Mouse (Mus musculus) forebrain, embryonic 14.5 days (tissue): ENCODE data around the gene Osbp2. TPM values are rescaled to one million over a fixed set of nuclear protein-coding genes. Genes with fewer than 3 reads are reported as not detected.

ENCODE experiments used
- ATAC-seq: fragments of 200-750 bp; cut with Nextera tagmentation; 2 replicates; pipeline ENCODE4 v1.8.0; 2017; ENCODE audit warnings: mild to moderate bottlenecking, moderate library complexity
- DNase-seq: peaks from one replicate; pipeline ENCODE4 v3.0.0-alpha.2; 2015; ENCODE audit warnings: low spot score
- H3K27ac ChIP-seq: fragments of 300-500 bp; sonication (generic); 2 replicates; pipeline ENCODE4 v1.5.1; 2014; ENCODE audit warnings: low read depth, mild to moderate bottlenecking, control low read depth, low read length, moderate library complexity
- H3K27me3 ChIP-seq: fragments of 300-500 bp; sonication (generic); replicated peaks from 2 replicates; pipeline ENCODE4 v1.6.1; 2014; ENCODE audit warnings: low read length, control low read depth, mixed read lengths; ENCODE audit not compliant: control insufficient read depth, insufficient read depth
- H3K36me3 ChIP-seq: fragments of 300-500 bp; sonication (generic); 2 replicates; pipeline ENCODE4 v1.6.1; 2014; ENCODE audit warnings: low read length, control low read depth; ENCODE audit not compliant: control insufficient read depth, insufficient read depth
- H3K4me1 ChIP-seq: fragments of 300-500 bp; sonication (generic); 2 replicates; pipeline ENCODE4 v1.6.1; 2014; ENCODE audit warnings: antibody characterized with exemption, low read length, control low read depth; ENCODE audit not compliant: control insufficient read depth, insufficient read depth
- H3K4me2 ChIP-seq: fragments of 300-500 bp; sonication (generic); 2 replicates; pipeline ENCODE4 v1.6.1; 2014; ENCODE audit warnings: mild to moderate bottlenecking, control low read depth, low read length
- H3K4me3 ChIP-seq: fragments of 300-500 bp; sonication (generic); 2 replicates; pipeline ENCODE4 v1.5.1; 2014; ENCODE audit warnings: low read depth, low read length, control low read depth
- H3K9ac ChIP-seq: fragments of 300-500 bp; sonication (generic); 2 replicates; pipeline ENCODE4 v1.6.1; 2014; ENCODE audit warnings: mild to moderate bottlenecking, low read length, control low read depth, moderate library complexity
- H3K9me3 ChIP-seq: fragments of 300-500 bp; sonication (generic); replicated peaks from 2 replicates; pipeline ENCODE4 v1.6.1; 2016; ENCODE audit warnings: low read length, control low read depth, mixed read lengths; ENCODE audit not compliant: control insufficient read depth
- WGBS: fragments of 180-500 bp; shearing (Covaris S2); extraction: QIAGEN DNeasy Blood & Tissue Kit; methylation state at CpG from one replicate; pipeline ENCODE4 v1.1.7; 2014; 5-methylcytosine and 5-hydroxymethylcytosine counted together
- polyA plus RNA-seq: library from polyadenylated mRNA; unstranded; fragments of >200 nt; fragmentation: Nextera tagmentation; extraction: Ambion mirVana; gene quantifications from 2 replicates; pipeline ENCODE4 v1.2.1, GENCODE M21; 2014

The Osbp2 gene
- polyA plus RNA-seq, 1 experiment from 2014 or later, result 7.4 TPM

DNA sequence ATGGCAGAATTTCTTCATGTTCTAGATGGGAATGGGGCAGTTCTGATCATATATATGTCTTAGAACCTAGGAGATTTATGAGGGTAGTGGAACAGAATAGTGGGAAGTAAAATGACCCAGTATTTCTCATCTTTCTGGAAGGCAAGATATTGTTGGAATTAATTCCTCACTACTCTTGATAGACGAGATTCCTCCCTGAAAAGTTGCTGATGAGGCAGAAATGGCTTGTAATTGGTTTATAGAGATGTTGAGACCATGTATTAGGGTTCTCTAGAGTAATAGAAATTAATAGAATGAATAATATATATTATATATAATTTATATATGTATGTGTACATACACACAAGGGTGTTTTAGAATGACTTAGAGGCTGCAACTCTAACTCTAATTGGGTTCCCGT is 201.7 kb downstream of the Osbp2 start:
- H3K36me3 ChIP-seq, result peaks cover 48% of the 10 kb centered on the region
- no peak for ATAC-seq
- no peak overlapping the region for H3K9ac ChIP-seq
- 91% methylated on average over 2 of the region's 2 CpGs for WGBS
- DNase-seq, result no peak
- no peak overlapping the region for H3K4me2 ChIP-seq
- no peaks in the 10 kb centered on the region for H3K9me3 ChIP-seq
- H3K4me1 ChIP-seq, result no peaks in the 10 kb centered on the region
- H3K27me3 ChIP-seq, result no peaks in the 10 kb centered on the region
- no peak overlapping the region for H3K4me3 ChIP-seq
- H3K27ac ChIP-seq, result no peak overlapping the region

Other genes with a start within 250 kb of the Osbp2 start
- gene Morc2a, start 214.7 kb downstream of the Osbp2 start, polyA plus RNA-seq, result 25.1 and 29.8 TPM in 2 replicates
- gene 4921536K21Rik, start 31.2 kb upstream of the Osbp2 start, polyA plus RNA-seq, result 0.16 and 0.36 TPM in 2 replicates
- gene Dusp18, start 31.3 kb upstream of the Osbp2 start, polyA plus RNA-seq, result 29.3 and 35.8 TPM in 2 replicates
- gene Slc35e4, start 50.8 kb upstream of the Osbp2 start, polyA plus RNA-seq, result 8.0 and 10.6 TPM in 2 replicates
- gene Tcn2, start 68.3 kb upstream of the Osbp2 start, polyA plus RNA-seq, result 19.7 TPM in 2 replicates
- 55.2 and 61.5 TPM in 2 replicates for gene Pes1, start 100.1 kb upstream of the Osbp2 start, polyA plus RNA-seq
- gene 4930556J24Rik, start 112.9 kb upstream of the Osbp2 start, polyA plus RNA-seq, result not detected in 2 replicates
- gene Gal3st1, start 119.7 kb upstream of the Osbp2 start, polyA plus RNA-seq, result 1.6 and 2.0 TPM in 2 replicates
- gene Sec14l4, start 167.6 kb upstream of the Osbp2 start, polyA plus RNA-seq, result not detected in 2 replicates
- gene Sec14l3, start 200.9 kb upstream of the Osbp2 start, polyA plus RNA-seq, result 0.52 and 1.1 TPM in 2 replicates
- gene Mtfp1, start 231.5 kb upstream of the Osbp2 start, polyA plus RNA-seq, result 6.7 and 7.8 TPM in 2 replicates